Mouse (Mus musculus) splenic B cell, adult 2 months (primary cell): ENCODE results near the gene Ahdc1.
"Not testable (repeated sequence)": the region's sequence is repeated elsewhere in the genome, so short reads cannot be mapped to it uniquely, and the experiment has no call there.

Source experiments
- DNase-seq: peaks from one replicate; pipeline ENCODE4 v3.0.0-alpha.2; 2011; ENCODE audit warnings: low read depth, low spot score
- H3K27me3 ChIP-seq: 2 replicates; pipeline ENCODE4 v1.6.1; 2012; ENCODE audit warnings: mild to moderate bottlenecking, low read length, moderate library complexity, mixed read lengths; ENCODE audit not compliant: control insufficient read depth, poor library complexity, insufficient read depth, severe bottlenecking
- H3K36me3 ChIP-seq: 2 replicates; pipeline ENCODE4 v1.6.1; 2012; ENCODE audit warnings: mild to moderate bottlenecking, low read length, moderate library complexity, mixed read lengths; ENCODE audit not compliant: control insufficient read depth, poor library complexity, insufficient read depth, severe bottlenecking

The Ahdc1 gene

DNA sequence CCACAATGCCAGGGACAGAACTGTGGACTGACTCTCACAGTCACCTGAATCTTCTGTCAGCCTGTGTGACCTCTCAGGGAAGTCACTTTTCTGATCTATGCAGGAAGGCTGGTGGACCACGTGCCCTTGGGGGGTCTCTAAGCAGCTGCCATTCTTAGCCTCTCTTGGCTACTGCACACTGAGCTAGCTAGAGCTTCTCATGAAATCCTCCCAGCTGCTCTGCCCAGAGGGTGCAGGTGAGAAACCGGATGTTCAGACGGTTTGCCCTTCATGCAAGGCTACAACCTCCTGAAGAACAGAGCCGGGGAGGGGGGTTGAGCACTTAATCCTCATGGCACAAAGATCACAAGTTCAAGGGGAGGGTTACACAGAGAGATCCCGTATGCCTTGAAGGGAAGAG, 33.5 kb upstream of the Ahdc1 start:
- DNase-seq = peak; percentile 45
- no peaks in the 10 kb centered on the region for H3K36me3 ChIP-seq
- no peaks in the 10 kb centered on the region for H3K27me3 ChIP-seq

DNA sequence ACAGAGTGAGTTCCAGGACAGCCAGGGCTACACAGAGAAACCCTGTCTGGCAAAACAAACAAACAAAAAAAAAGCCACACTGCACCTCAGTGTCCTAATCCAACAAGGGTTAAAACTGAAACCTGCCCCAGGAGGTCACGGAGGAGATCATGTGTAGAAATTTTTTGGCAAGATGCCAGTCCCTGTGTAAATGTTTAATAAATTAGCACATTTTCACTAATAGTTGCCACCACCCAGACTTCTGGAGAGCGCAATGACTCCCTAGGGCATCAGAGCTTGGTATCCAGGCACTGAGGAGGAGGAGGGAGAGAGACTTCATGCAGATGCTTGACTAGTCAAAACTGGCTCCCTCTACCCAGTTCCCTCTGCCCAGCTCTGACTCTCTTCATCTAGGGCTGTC, 31.9 kb upstream of the Ahdc1 start:
- Histone ChIP-seq H3K36me3 (no peaks in the 10 kb centered on the region), H3K27me3 (no peaks in the 10 kb centered on the region)
- DNase-seq = no peak

DNA sequence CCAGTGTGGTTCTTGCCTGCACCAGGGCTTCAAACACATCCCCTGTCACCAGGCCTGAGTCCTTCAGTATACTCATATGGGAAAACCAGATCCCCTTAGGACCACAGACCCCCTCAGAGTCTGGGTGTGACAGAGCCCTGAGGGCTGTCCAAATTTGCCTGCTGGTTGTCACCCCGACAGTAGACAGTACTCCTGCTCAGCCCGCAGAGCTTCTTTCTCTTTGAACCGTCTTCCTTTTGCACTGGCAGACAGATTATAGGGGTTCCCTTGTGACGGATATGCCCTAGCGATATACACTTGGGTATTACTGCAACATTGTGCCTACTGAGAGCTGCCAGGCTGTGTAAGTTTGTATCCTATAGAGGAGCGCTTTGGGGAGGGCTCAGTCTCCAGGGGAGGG, 29.4 kb upstream of the Ahdc1 start:
- Histone ChIP-seq H3K36me3 (no peaks in the 10 kb centered on the region), H3K27me3 (no peaks in the 10 kb centered on the region)
- no peak for DNase-seq

DNA sequence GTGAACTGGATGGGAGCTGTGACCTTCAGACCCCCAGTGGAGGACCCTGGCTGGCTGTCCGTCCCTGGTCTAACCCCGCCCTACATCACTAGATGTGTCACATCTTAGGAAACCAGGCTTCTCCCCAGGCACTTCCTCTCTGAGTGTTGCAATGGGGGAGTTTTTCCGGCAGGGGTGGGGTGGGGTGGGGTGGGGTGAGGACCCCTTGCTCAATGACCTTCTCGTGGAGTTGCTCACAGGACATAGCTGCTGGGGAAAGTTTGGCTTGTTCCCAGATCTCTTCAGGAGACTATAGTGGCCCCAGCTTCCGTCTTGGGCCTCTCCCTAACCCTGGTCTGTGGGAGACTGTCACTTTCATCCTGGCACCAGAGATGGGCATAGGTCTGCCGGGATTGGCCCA, 28.1 kb upstream of the Ahdc1 start:
- no peaks in the 10 kb centered on the region for H3K27me3 ChIP-seq
- no peaks in the 10 kb centered on the region for H3K36me3 ChIP-seq
- DNase-seq = no peak

DNA sequence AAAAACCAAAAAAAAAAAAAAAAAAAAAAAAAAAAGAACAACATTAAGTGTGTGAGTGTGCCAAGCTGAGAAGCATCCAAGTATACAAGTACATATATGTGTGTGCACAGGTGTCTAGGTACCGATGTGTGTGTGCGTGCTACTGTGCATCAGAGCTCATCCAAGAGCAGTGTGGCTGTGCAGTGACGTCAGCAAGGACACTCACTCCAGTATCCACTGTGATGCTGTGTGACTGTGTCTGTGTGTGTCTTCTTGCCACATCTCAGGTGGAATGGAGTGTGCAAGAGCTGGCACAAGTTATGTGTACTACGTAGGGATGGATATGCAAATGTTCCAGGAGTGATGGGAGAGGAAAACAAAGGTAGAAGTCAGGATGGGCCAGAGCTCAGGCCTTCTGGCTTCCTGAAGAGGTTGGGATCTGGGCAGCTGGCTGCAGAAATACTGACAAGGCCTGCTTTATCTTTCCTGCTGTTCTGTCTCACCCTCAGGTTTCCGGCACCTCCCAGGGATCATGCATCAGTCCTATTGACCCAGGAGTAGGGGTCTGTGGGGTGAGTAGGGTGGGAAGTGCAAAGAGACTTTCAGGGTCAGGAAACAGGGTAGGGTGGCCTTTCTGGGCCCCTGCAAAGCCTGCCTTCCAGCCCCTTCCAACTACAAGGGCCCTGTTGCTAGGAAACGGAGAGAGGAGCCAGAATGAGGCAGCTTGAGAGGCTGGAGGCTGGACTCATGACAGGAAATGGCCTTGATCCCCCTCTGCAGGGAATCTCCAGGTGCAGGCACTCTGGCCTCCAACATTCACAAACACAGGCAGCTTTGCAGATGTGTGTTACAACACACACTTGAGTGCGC, 27.2 kb upstream of the Ahdc1 start:
- no peak for DNase-seq
- Histone ChIP-seq H3K36me3 (no peaks in the 10 kb centered on the region), H3K27me3 (no peaks in the 10 kb centered on the region)

DNA sequence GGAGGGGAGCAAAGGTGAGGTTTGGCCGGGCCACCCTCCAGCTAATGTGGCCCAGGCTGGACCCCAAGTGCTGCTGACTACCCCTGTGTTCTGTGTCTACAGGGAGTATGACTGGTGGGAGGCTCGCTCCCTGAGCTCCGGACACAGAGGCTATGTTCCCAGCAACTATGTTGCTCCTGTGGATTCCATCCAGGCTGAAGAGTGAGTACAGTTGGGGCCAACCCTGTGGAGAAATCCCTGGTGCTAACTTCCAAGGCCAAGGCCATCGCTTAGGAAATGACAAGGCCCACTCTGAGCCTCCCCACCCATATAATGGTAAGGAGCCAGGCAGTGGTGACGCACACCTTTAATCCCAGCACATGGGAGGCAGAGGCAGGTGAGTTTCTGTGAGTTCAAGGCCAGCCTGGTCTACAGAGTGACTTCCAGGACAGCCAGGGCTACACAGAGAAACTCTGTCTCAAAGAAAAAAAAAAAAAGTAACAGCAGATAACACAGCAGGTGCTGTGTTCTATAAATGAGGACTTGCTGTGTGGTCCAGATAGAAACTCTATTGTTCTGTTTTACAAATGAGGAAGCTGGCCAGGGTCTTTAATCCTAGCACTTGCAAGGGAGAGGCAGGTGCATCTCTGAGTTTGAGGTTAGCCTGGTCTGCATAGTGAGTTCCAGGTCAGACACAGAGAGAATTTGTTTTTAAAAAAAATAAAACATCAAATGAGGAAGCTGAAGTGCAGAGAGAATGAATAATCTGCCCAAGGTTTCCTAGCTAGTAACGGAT, 22.3 kb upstream of the Ahdc1 start:
- peak; percentile 60 for DNase-seq
- Histone ChIP-seq H3K27me3 (no peaks in the 10 kb centered on the region), H3K36me3 (no peaks in the 10 kb centered on the region; the same call in 1 of the 2 replicates)

DNA sequence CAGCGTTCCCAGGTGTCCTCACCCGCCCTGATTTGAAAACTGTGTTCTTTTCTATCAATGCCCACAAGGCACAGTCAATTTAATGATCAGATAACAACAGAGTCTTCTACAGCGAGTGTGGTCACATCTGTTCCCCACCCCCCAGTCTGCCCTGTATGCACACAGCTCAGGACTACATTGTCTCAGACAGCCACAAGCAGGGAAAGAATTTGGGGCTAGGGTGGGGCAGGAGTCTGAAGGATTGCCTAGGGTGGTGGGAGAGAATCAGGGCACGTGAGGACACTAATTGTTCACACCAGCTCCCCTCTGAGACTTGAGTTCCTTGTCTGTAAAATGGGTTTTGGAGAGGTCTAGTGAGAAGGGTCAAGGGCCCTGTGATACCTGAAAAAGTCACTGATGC, 17.5 kb upstream of the Ahdc1 start:
- no peak for DNase-seq
- H3K36me3 ChIP-seq = peaks cover 3% of the 10 kb centered on the region; the same call in 1 of the 2 replicates
- H3K27me3 ChIP-seq = no peaks in the 10 kb centered on the region

DNA sequence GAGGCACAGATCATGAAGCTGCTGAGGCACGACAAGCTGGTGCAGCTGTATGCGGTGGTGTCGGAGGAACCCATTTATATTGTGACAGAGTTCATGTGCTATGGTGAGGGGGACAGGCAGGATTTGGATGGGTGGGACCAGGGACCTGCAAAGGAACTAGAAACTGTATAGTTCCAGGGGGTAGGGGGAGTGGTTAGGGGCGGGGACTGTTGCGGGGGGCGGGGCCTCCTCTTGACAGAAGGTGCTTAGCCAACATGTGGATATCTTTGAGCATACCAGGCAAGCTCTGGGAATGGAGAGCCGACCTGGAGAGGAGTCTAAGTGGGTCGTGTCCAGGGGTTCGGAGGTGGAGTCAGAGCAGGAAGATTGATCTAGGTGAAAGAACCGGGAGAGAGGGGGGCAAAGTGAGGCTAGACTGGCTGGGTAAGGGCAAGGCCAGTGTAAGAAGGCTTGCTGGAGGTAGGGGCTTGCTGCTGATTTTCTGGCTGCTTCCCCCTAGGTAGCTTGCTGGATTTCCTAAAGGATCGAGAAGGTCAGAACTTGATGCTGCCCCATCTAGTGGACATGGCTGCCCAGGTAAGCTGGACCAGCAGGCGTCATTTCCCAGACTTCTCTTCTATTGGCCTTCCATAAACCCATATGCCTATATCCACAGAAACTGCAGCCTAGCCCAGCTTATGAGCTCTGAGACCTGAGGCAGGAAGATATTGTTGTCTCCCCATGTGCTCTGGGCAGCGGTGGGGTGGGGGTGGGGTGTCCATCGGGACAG, 13.4 kb upstream of the Ahdc1 start:
- no peaks in the 10 kb centered on the region for H3K27me3 ChIP-seq
- no peak for DNase-seq
- peaks cover 14% of the 10 kb centered on the region; the same call in 1 of the 2 replicates for H3K36me3 ChIP-seq

DNA sequence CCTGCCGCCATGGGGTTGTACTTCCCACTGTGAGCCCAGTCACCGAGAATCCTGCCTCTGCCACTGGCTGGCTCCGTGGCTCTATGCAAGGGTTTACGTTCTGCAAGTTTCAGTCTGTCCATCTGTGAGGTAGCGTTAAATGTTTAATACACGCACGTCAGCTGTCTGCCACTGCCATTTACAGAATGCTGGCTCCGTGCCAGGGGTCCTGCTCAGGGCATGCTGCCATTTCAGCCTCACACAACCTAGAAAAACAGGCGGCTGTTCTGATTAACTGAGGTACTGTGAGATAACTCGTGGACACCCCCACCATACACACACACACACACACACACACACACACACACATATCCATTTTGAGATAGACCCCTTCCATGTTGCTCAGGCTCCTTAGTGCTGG, 8.2 kb upstream of the Ahdc1 start:
- Histone ChIP-seq H3K36me3 (peaks cover 11% of the 10 kb centered on the region; the same call in 1 of the 2 replicates), H3K27me3 (no peaks in the 10 kb centered on the region)
- DNase-seq = no peak

DNA sequence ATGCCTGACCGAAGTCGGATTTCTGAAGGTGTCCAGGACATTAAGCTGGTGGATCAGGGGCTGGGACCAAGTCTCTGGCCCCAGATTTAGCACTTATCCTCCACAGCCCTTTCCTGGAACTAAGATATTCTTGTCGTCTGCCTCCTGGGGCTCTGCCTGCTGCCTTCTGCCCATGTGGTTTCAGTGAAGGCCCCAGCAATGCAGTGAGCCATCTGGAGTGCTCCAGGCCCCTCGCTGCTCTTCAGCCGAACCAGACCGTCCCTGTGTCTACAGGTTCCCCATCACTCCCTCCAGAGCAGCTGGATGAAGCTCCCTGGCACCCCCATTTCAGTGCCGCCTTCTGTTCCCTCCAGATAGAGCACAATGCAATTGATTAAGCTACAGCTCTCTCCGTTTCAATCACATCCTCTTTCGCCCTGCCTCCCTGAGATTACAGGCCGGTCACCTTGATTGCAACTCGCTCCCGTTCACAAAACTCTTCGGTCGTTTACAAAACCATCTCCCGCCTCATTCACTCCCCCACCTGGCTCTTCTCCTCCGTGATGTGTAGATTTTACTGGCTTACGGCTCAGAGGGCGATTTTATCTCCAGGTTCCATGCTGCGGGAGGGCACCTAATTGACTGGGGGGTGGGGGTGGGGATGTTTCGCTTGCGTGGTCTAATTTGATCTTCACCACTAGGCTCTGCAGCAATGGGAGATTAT, 7.6 kb upstream of the Ahdc1 start:
- Histone ChIP-seq H3K27me3 (no peaks in the 10 kb centered on the region), H3K36me3 (peaks cover 11% of the 10 kb centered on the region; the same call in 1 of the 2 replicates)
- no peak for DNase-seq

DNA sequence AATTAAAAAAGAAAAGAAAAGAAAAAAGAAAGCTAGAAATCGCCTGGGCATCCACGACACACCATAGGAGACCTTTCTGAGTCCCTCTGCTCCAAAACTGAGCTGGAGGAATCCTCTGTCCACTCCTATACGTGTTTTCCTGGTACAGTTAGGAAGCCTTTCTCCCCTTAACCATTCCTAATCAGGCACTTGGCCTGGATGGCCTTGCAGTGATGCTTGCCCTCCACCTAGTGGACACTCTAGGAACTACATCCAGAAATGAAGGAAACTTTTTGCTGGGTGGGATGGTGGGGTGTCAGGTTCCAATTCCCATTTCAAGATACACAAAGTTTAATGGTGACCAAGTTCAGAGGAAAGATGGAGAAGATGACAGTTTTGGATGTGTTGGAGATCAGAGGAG, 5.8 kb upstream of the Ahdc1 start:
- peaks cover 11% of the 10 kb centered on the region; the same call in 1 of the 2 replicates for H3K36me3 ChIP-seq
- H3K27me3 ChIP-seq = no peaks in the 10 kb centered on the region
- peak; percentile 86 for DNase-seq

DNA sequence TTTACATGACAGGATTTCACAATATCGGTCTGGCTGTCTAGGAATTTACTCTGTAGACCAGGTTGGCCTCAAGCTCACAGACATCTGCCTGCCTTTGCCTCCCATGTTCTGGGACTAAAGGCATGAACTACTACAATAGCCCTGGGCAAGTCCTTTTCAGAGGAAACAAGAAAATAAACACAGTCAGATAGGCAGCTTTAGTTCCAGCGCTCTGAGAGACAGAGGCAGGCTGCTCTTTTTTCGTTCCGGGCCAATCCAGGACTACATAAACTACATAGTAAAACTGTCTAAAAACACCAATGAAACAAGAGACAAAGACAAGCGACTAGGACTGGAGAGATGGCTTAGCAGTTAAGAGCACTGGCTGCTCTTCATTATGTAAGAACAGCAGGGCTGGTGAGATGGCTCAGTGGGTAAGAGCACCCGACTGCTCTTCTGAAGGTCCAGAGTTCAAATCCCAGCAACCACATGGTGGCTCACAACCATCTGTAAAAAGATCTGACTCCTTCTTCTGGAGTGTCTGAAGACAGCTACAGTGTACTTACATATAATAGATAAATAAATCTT, 5.1 kb upstream of the Ahdc1 start:
- H3K36me3 ChIP-seq, H3K27me3 ChIP-seq, DNase-seq: not testable (repeated sequence)

DNA sequence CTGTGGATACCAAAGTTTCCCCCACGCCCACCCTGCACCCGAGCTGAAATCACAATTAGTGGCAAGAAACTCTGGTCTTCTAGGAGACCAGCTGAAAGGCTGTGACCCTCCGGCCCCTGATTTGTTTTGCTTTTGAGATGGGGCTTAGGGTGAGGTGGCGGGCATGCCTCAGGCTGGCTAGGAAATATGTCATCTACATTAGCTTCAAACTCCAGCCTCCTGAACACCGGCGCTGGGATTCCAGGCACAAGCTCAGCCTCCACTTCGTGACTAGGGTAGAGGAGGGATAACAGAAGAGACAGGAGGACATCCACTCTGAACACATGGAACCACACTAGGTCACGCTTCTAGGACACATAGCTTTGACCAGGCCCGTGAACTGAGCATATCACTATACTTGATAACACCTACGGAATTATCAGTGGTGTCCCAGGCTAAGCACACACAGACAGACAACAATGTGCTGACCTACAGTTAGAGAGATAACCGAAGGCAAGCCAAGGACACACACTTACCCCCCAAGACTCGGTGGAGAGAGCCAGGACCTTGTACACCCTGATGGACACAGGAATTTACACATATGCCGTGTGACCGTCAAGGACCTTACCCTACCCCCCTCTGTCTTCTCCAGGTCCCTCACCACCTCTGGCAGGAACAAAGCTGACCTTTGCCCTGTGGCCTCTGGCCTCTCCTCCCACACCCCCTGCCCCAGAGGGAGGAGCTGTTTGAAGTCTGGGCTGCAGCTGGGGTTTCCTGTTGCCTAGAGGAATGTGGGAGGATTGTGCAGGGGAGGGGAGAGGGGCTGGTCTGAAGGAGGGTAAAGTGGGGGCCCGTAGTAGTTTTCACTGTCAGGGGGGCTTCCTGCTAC, 3.3 kb upstream of the Ahdc1 start:
- DNase-seq = no peak
- H3K36me3 ChIP-seq = no peaks in the 10 kb centered on the region
- peaks cover 3% of the 10 kb centered on the region; the same call in 1 of the 2 replicates for H3K27me3 ChIP-seq
